Comparison of ENCODE assay signal across 8 mouse cellular contexts in the genomic region with DNA sequence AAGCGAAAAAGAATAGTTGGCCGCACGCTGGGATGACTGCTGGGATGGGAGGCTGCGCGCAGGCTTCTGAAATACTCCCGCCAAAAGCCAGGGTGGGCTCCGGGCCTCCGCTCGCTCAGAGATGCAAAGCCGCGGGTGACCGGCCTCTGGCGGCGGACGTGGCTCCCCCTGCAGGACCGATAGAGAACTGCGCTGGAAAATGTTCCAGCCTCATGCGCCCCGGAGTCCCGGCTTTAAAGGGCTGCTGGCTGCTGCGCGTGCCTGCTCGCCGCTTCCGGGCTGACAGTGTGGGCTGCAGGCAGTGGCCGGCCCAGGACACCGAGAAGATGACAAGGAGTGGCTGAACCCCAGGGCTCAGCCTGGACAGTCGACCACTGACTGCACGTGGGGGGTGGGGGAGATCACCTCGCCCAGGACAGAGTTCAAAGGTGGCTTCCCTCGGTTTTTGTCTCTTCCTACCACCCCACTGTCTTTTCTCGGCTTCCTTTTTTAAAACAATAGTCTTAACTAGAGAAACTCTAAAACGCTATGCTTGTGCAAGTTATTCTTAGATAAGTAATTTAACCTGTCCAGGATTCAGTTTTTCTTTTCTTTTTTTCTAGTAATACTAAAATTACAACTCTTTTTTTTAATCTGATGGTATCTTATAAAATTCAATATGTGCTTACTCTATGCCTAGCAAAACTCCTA. TPM values are rescaled to one million over a fixed set of nuclear protein-coding genes. Genes with fewer than 3 reads are reported as not detected.
DNase-seq lines count a peak whose midpoint lies in the region; ATAC-seq lines count a peak whose summit lies in the region.

No protein-coding gene starts in this region.

- H3K4me2 ChIP-seq in embryonic facial prominence, embryonic 11.5 days (ENCODE audit: low read depth, low read length) = peak overlapping the region; percentile 66
- peak overlapping the region; percentile 59 for H3K4me2 ChIP-seq in midbrain, embryonic 12.5 days (replicated peaks)

- no peak overlapping the region for H3K27ac ChIP-seq in embryonic facial prominence, embryonic 11.5 days (replicated peaks; ENCODE audit: low read depth, low read length)
- peak overlapping the region; percentile 75 for H3K27ac ChIP-seq in limb, embryonic 10.5 days
- H3K27ac ChIP-seq in midbrain, embryonic 12.5 days (replicated peaks) = no peak overlapping the region

- H3K9me3 ChIP-seq in embryonic facial prominence, embryonic 11.5 days (replicated peaks; ENCODE audit: control insufficient read depth, low read length) = no peaks in the 10 kb centered on the region
- no peaks in the 10 kb centered on the region for H3K9me3 ChIP-seq in limb, embryonic 10.5 days (replicated peaks)
- no peaks in the 10 kb centered on the region for H3K9me3 ChIP-seq in midbrain, embryonic 12.5 days

- no peaks in the 10 kb centered on the region for H3K4me1 ChIP-seq in embryonic facial prominence, embryonic 11.5 days (ENCODE audit: control insufficient read depth, insufficient read depth, low read length)
- H3K4me1 ChIP-seq in limb, embryonic 10.5 days = peaks cover 24% of the 10 kb centered on the region
- peaks cover 10% of the 10 kb centered on the region; the same call in 1 of the 2 replicates for H3K4me1 ChIP-seq in midbrain, embryonic 12.5 days

- WGBS in embryonic facial prominence, embryonic 11.5 days = 2% methylated on average over 33 of the region's 33 CpGs
- 2% methylated on average over 33 of the region's 33 CpGs for WGBS in limb, embryonic 10.5 days
- WGBS in midbrain, embryonic 12.5 days = under 1% methylated on average over 33 of the region's 33 CpGs

- peak overlapping the region; percentile 26 for H3K4me3 ChIP-seq in embryonic facial prominence, embryonic 11.5 days (ENCODE audit: low read depth, low read length)
- H3K4me3 ChIP-seq in limb, embryonic 10.5 days = peak overlapping the region; percentile 48
- H3K4me3 ChIP-seq in midbrain, embryonic 12.5 days = peak overlapping the region; percentile 32

- H3K36me3 ChIP-seq in embryonic facial prominence, embryonic 11.5 days (replicated peaks; ENCODE audit: control insufficient read depth, insufficient read depth, low read depth, low read length) = no peaks in the 10 kb centered on the region
- H3K36me3 ChIP-seq in limb, embryonic 10.5 days = no peaks in the 10 kb centered on the region
- H3K36me3 ChIP-seq in midbrain, embryonic 12.5 days = no peaks in the 10 kb centered on the region

- peak; percentile 85 for ATAC-seq in embryonic facial prominence, embryonic 11.5 days (replicated peaks; ENCODE audit: insufficient number of reproducible peaks, low FRiP score, low TSS enrichment, low read depth)
- ATAC-seq in midbrain, embryonic 12.5 days (ENCODE audit: low FRiP score, low read depth) = peak; percentile 85

- peaks cover 30% of the 10 kb centered on the region for H3K27me3 ChIP-seq in embryonic facial prominence, embryonic 11.5 days (ENCODE audit: control insufficient read depth, insufficient read depth, low read length)
- peaks cover 66% of the 10 kb centered on the region for H3K27me3 ChIP-seq in limb, embryonic 10.5 days (ENCODE audit: low read depth, poor library complexity, severe bottlenecking)
- peaks cover 50% of the 10 kb centered on the region for H3K27me3 ChIP-seq in midbrain, embryonic 12.5 days

- peak overlapping the region; percentile 45 for H3K9ac ChIP-seq in embryonic facial prominence, embryonic 11.5 days (replicated peaks; ENCODE audit: low read length)
- peak overlapping the region; percentile 41 for H3K9ac ChIP-seq in midbrain, embryonic 12.5 days (replicated peaks)

- peak; percentile 85 for DNase-seq in 3134 (ENCODE audit: extremely low read depth, insufficient read length, low spot score)
- DNase-seq in adrenal gland, postnatal 25 days = peak; percentile 84
- DNase-seq in embryonic facial prominence, embryonic 11.5 days (ENCODE audit: low spot score) = peak; percentile 93
- peak; percentile 98 for DNase-seq in heart, adult 11 months
- DNase-seq in kidney, adult 18-20 months = peak; percentile 88
- DNase-seq in limb, embryonic 10.5 days (ENCODE audit: low spot score) = peak; percentile 93
- peak; percentile 58 for DNase-seq in skeletal muscle tissue, adult 2 months (ENCODE audit: low read depth, low spot score)

RNA-seq across cellular contexts. Expression of a gene that starts 46.5 kb away (rescaled TPM):
- 12.6 and 19.1 TPM in 2 replicates for total RNA-seq in adrenal gland, postnatal 25 days (2021)
- polyA plus RNA-seq in embryonic facial prominence, embryonic 11.5 days (2014; fragmentation: Nextera tagmentation; extraction: Ambion mirVana) = 31.8 and 32.0 TPM in 2 replicates
- polyA plus RNA-seq in limb, embryonic 10.5 days (2016; fragmentation: Nextera tagmentation; extraction: Ambion mirVana) = 26.2 and 30.3 TPM in 2 replicates
- 14.5 and 19.5 TPM in 2 replicates for polyA plus RNA-seq in midbrain, embryonic 12.5 days (2016; fragmentation: Nextera tagmentation; extraction: Ambion mirVana)

RNA-seq across cellular contexts. Expression of a gene that starts 56.4 kb away (rescaled TPM):
- 16.3 and 19.0 TPM in 2 replicates for total RNA-seq in adrenal gland, postnatal 25 days (2021)
- polyA plus RNA-seq in embryonic facial prominence, embryonic 11.5 days (2014; fragmentation: Nextera tagmentation; extraction: Ambion mirVana) = 22.6 and 26.4 TPM in 2 replicates
- 18.2 and 19.7 TPM in 2 replicates for polyA plus RNA-seq in limb, embryonic 10.5 days (2016; fragmentation: Nextera tagmentation; extraction: Ambion mirVana)
- polyA plus RNA-seq in midbrain, embryonic 12.5 days (2016; fragmentation: Nextera tagmentation; extraction: Ambion mirVana) = 26.1 and 28.2 TPM in 2 replicates
